Mouse (Mus musculus) testis, adult 2 months (tissue): ENCODE results near the gene Dapk1. TPM values are rescaled to one million over a fixed set of nuclear protein-coding genes. Genes with fewer than 3 reads are reported as not detected.

ENCODE experiments used
- H3K27ac ChIP-seq: fragments of 200-500 bp; 2 replicates; pipeline ENCODE4 v1.5.1; 2012; ENCODE audit warnings: low read depth, low read length; ENCODE audit not compliant: control insufficient read depth, insufficient read depth
- H3K27me3 ChIP-seq: fragments of 200-500 bp; 2 replicates; pipeline ENCODE4 v1.6.1; 2012; ENCODE audit warnings: mild to moderate bottlenecking, low read length, moderate library complexity; ENCODE audit not compliant: control insufficient read depth, insufficient read depth
- H3K36me3 ChIP-seq: fragments of 200-500 bp; 2 replicates; pipeline ENCODE4 v1.6.1; 2012; ENCODE audit warnings: mild to moderate bottlenecking, low read length; ENCODE audit not compliant: control insufficient read depth, insufficient read depth
- H3K4me1 ChIP-seq: fragments of 200-500 bp; 2 replicates; pipeline ENCODE4 v1.6.1; 2012; ENCODE audit warnings: low read length; ENCODE audit not compliant: control insufficient read depth, insufficient read depth
- H3K4me3 ChIP-seq: fragments of 200-500 bp; 2 replicates; pipeline ENCODE4 v1.5.1; 2012; ENCODE audit warnings: low read depth, mild to moderate bottlenecking, low read length, moderate library complexity, mixed read lengths; ENCODE audit not compliant: control insufficient read depth
- CTCF ChIP-seq: fragments of 200-500 bp; IDR thresholded peaks from 2 replicates; pipeline ENCODE4 v1.5.1; 2012; ENCODE audit warnings: low read depth, mild to moderate bottlenecking, inconsistent platforms, low read length, moderate library complexity; ENCODE audit not compliant: control insufficient read depth, insufficient read depth, insufficient replicate concordance
- POLR2A ChIP-seq: fragments of 200-500 bp; IDR thresholded peaks from 2 replicates; pipeline ENCODE4 v1.6.1; 2012; ENCODE audit warnings: low read depth, mild to moderate bottlenecking, inconsistent platforms, low read length, moderate library complexity; ENCODE audit not compliant: control insufficient read depth
- polyA plus RNA-seq: library from polyadenylated mRNA; depleted of rRNA; stranded (reverse); fragments of >200 nt; gene quantifications from 2 replicates; pipeline ENCODE4 v1.2.3, GENCODE M21; 2012

Gene Dapk1
- polyA plus RNA-seq, 1 experiment: 2.6 TPM

DNA sequence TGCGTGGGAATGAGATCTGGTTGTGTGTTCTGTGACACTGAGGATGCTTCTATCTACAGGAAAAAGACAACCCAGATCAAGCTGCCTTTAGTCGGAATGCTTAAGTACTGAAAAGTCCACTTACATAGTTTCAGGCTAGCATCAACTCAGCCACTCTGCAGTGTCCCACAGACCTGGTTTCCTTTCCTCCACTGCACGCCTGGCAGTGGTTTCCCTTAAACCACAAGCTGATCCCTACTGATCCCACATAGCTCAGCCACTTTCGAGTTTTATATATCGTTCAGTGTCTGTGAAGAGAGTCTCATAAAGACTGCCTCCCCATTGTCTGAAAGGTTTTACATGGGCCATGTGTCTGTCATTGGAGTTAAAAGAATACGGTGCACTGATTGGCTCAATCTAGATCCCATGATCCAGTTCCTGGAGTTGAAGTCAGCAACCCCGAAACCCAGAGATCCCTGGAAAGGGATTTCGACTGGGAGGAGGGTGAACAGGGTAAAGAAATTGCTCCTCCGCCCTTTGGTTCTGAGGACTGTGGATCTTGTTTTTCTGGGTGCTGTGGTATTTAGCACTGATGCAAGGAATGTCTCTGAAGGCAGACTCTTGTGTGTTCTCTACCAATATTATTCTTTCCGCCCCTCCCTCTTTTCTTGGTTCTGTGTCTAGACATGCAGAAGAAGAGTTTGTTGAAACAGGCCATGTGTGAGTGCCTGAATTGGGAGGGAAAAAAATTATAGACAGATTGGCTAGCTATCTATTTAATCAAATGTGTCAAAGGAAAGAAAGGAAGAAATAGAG lies 93.6 kb downstream of the Dapk1 start:
- Histone ChIP-seq H3K4me3 (no peak overlapping the region), H3K36me3 (no peaks in the 10 kb centered on the region), H3K27ac (no peak overlapping the region), H3K27me3 (no peaks in the 10 kb centered on the region), H3K4me1 (no peaks in the 10 kb centered on the region)
- TF ChIP-seq CTCF: no peak
- TF ChIP-seq POLR2A: no peak

DNA sequence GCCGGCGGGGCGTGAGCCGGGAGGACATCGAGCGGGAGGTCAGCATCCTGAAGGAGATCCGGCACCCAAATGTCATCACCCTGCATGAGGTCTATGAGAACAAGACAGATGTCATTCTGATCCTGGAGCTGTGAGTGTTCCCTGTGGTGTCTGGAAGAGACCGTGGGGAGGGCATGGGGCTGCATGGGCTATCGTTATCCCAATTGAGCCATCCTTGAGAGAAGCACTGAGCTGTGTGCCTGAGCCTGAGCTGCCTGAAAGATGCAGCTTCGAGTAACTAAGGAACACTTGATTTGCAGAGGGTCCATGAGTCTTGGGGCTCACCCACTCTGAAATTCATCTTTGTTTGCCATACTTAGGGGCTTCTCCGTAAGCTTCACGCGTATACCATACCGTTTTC lies 94.6 kb downstream of the Dapk1 start:
- Histone ChIP-seq H3K27ac (no peak overlapping the region), H3K4me1 (no peaks in the 10 kb centered on the region), H3K27me3 (no peaks in the 10 kb centered on the region), H3K4me3 (no peak overlapping the region), H3K36me3 (no peaks in the 10 kb centered on the region)
- TF ChIP-seq CTCF (no peak), POLR2A (no peak)

DNA sequence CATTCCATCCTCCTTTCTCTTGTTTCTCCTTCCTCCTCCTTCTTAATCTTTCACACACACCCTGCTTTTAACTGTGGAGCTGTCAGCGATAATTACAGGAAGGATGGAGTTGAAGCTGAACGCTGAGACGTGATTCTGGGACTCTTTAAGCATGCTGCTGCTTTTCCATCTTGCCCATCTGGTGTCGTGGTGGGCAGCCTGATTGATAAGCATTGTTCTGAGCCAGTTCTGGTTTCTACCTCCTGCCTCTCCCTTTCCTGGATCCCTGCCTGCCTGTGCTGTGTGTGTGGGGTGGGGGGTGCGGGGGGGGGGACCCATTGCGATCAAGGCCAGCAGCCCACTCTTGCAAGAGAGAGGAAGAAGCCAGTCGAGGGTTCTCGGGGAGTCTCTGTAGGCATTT lies 95.0 kb downstream of the Dapk1 start:
- TF ChIP-seq CTCF (no peak), POLR2A (no peak)
- H3K27ac ChIP-seq: no peak overlapping the region
- H3K27me3 ChIP-seq: no peaks in the 10 kb centered on the region
- no peaks in the 10 kb centered on the region for H3K36me3 ChIP-seq
- no peaks in the 10 kb centered on the region for H3K4me1 ChIP-seq
- no peak overlapping the region for H3K4me3 ChIP-seq

- Histone ChIP-seq H3K27ac (no peak overlapping the region), H3K4me1 (no peaks in the 10 kb centered on the region)
Observed at GRCm38 (mm10) chr13:60698021-60698420, 96.3 kb downstream of the Dapk1 start.

DNA sequence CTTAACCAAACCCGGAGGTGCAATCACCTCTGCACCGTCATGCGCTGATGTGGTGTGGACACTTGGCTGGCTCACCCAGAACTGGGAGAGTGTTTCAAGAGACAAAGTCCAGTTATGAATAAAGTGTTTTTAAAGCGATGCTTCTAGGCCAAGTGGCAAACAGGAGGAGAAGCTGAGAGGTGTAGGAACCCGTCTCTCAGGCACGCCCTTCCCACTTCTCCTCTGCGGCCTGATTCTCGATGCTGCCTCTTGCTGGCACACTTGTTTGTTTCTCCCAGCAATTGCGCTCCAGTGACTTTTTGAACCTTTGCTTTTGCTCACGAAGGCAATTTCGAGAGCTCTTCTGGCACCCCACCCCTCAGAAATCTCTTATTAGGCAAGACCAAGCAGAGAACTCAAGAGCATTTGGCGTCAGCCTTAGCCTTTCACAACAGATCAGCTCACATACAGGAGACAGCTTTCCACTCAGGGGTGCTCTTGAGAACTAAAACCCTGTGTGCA lies 100.0 kb downstream of the Dapk1 start:
- H3K4me3 ChIP-seq: no peak overlapping the region
- no peaks in the 10 kb centered on the region for H3K4me1 ChIP-seq
- no peak overlapping the region for H3K27ac ChIP-seq
- no peak for TF ChIP-seq CTCF
- no peak for TF ChIP-seq POLR2A
- no peaks in the 10 kb centered on the region for H3K27me3 ChIP-seq
- no peaks in the 10 kb centered on the region for H3K36me3 ChIP-seq

More at GRCm38 (mm10) chr13:60698021-60698420, 96.3 kb downstream of the Dapk1 start:
- no peak for TF ChIP-seq POLR2A
- no peak for TF ChIP-seq CTCF
- Histone ChIP-seq H3K27me3 (no peaks in the 10 kb centered on the region), H3K36me3 (no peaks in the 10 kb centered on the region), H3K4me3 (no peak overlapping the region)

GRCm38 (mm10) chr13:60707541-60708468 lies 106.1 kb downstream of the Dapk1 start:
- no peaks in the 10 kb centered on the region for H3K36me3 ChIP-seq
- no peaks in the 10 kb centered on the region for H3K27me3 ChIP-seq
- no peak for TF ChIP-seq CTCF
- no peak for TF ChIP-seq POLR2A
- no peak overlapping the region; the same call in 1 of the 2 replicates for H3K27ac ChIP-seq
- H3K4me1 ChIP-seq: no peaks in the 10 kb centered on the region
- H3K4me3 ChIP-seq: no peak overlapping the region

- TF ChIP-seq CTCF: no peak
- TF ChIP-seq POLR2A: no peak
- H3K27ac ChIP-seq: no peak overlapping the region
- no peaks in the 10 kb centered on the region for H3K36me3 ChIP-seq
- H3K27me3 ChIP-seq: no peaks in the 10 kb centered on the region
- no peak overlapping the region for H3K4me3 ChIP-seq
- H3K4me1 ChIP-seq: no peaks in the 10 kb centered on the region
Observed at GRCm38 (mm10) chr13:60709136-60709535, 107.4 kb downstream of the Dapk1 start.
